Mouse (Mus musculus) kidney, adult 8-10 months (tissue): ENCODE data around the gene Upk2.

Source experiments
- DNase-seq, 2 experiments: peaks; one replicate each; pipeline ENCODE4 v3.0.0; 2022

Gene Upk2

GRCm38 (mm10) chr9:44454891-44455220 lies at the start of gene Upk2:
TSS of gene Upk2 (minus strand) at chr9:44454976.
- DNase-seq, result no peak

- DNase-seq, result peak; percentile 81 to 92
These were observed 47.2 kb upstream of the Upk2 start for GRCm38 (mm10) chr9:44502006-44502405.

GRCm38 (mm10) chr9:44501206-44501879 lies 46.6 kb upstream of the Upk2 start:
- DNase-seq, result peak in 1 of 2 experiments; percentile 19

GRCm38 (mm10) chr9:44500638-44501175 lies 45.9 kb upstream of the Upk2 start:
- DNase-seq, result peak in 1 of 2 experiments; percentile 6

- no peak for DNase-seq
These were observed 45.4 kb upstream of the Upk2 start for GRCm38 (mm10) chr9:44500163-44500533.

GRCm38 (mm10) chr9:44499356-44500162 lies 44.8 kb upstream of the Upk2 start:
- no peak for DNase-seq

- peak in 1 of 2 experiments; percentile 76 for DNase-seq
These were observed 43.9 kb upstream of the Upk2 start for GRCm38 (mm10) chr9:44498421-44499355.

- DNase-seq, result no peak
These were observed 43.0 kb upstream of the Upk2 start for GRCm38 (mm10) chr9:44497624-44498377.

GRCm38 (mm10) chr9:44496803-44497461 lies 42.2 kb upstream of the Upk2 start:
- DNase-seq, result no peak

GRCm38 (mm10) chr9:44495810-44496344 lies 41.1 kb upstream of the Upk2 start:
- DNase-seq, result no peak

- DNase-seq, result no peak
These were observed 40.4 kb upstream of the Upk2 start for GRCm38 (mm10) chr9:44494863-44495809.

- DNase-seq, result no peak
These were observed 39.6 kb upstream of the Upk2 start for GRCm38 (mm10) chr9:44494261-44494862.

- DNase-seq, result no peak
These were observed 38.1 kb upstream of the Upk2 start for GRCm38 (mm10) chr9:44492631-44493461.

- DNase-seq, result no peak
These were observed 36.6 kb upstream of the Upk2 start for GRCm38 (mm10) chr9:44491351-44491750.

GRCm38 (mm10) chr9:44490086-44490967 lies 35.6 kb upstream of the Upk2 start:
- DNase-seq, result peak; percentile 93 to 94

- DNase-seq, result no peak
These were observed 34.9 kb upstream of the Upk2 start for GRCm38 (mm10) chr9:44489651-44490085.

GRCm38 (mm10) chr9:44488855-44489381 lies 34.1 kb upstream of the Upk2 start:
- DNase-seq, result peak; percentile 89 to 95
